Mouse (Mus musculus) effector memory CD4-positive, alpha-beta T cell, adult 5 months (primary cell): ENCODE measurements around the gene Gm34653. TPM values are rescaled to one million over a fixed set of nuclear protein-coding genes. Genes with fewer than 3 reads are reported as not detected.

Experiments
- polyA plus RNA-seq: library from polyadenylated mRNA; unstranded; fragments of 100-300 nt; shearing (Covaris generic); gene quantifications from one replicate; pipeline ENCODE4 v1.2.1, GENCODE M21; 2017

The Gm34653 gene
- polyA plus RNA-seq = not detected

GRCm38 (mm10) chr2:34832766-34833457 lies at the start of gene Gm34653:
Gene Gm34653, plus strand, starts transcription at chr2:34833007.

GRCm38 (mm10) chr2:34799357-34800256 lies 33.2 kb upstream of the Gm34653 start, which contains the start of gene Rabepk:
Gene Rabepk, minus strand, starts transcription at chr2:34799912.

GRCm38 (mm10) chr2:34825827-34826459 lies 6.9 kb upstream of the Gm34653 start, which contains the start of gene Fbxw2:
Gene Fbxw2, minus strand, starts transcription at chr2:34826311.

GRCm38 (mm10) chr2:34874271-34874670 lies 41.5 kb downstream of the Gm34653 start, which contains the start of gene Cutal:
Gene Cutal, plus strand, starts transcription at chr2:34874396.

GRCm38 (mm10) chr2:34874816-34875345 lies 42.1 kb downstream of the Gm34653 start, which contains the start of gene Psmd5:
Gene Psmd5, minus strand, starts transcription at chr2:34874968.

Other genes with a start within 250 kb of the Gm34653 start
- 88.0 TPM for gene Gapvd1, start 77.8 kb upstream of the Gm34653 start, polyA plus RNA-seq
- gene Hspa5, start 61.0 kb upstream of the Gm34653 start, polyA plus RNA-seq = 1,088 TPM
- gene Rabepk, start 33.1 kb upstream of the Gm34653 start, polyA plus RNA-seq = 28.4 TPM
- 148 TPM for gene Fbxw2, start 6.7 kb upstream of the Gm34653 start, polyA plus RNA-seq
- gene Cutal, start 41.4 kb downstream of the Gm34653 start, polyA plus RNA-seq = not detected
- gene Psmd5, start 42.0 kb downstream of the Gm34653 start, polyA plus RNA-seq = 37.8 TPM
- 2.5 TPM for gene Phf19, start 81.0 kb downstream of the Gm34653 start, polyA plus RNA-seq
- gene Traf1, start 128.8 kb downstream of the Gm34653 start, polyA plus RNA-seq = 1,228 TPM
- not detected for gene Hc, start 228.4 kb downstream of the Gm34653 start, polyA plus RNA-seq